Mouse (Mus musculus): ENCODE measurements at regions not wholly inside any gene's neighbourhood (a gene's known extent, or its start where the extent isn't known, plus 50 kb on each side); places are given as distances from the start of the nearest gene placed in this dataset.

- DNase-seq (ENCODE audit: low read depth), result peak; percentile 4
- TF ChIP-seq POLR2A (IDR thresholded peaks at IDR 0.05; ENCODE audit: borderline replicate concordance, extremely low read depth, insufficient read depth, insufficient read length, poor library complexity, severe bottlenecking), result no peak
- TF ChIP-seq CTCF (IDR thresholded peaks at IDR 0.05; ENCODE audit: borderline replicate concordance, extremely low read depth, insufficient read depth, insufficient read length), result no peak
Measured at GRCm38 (mm10) chr13:90425379-90425778, 336.0 kb upstream of the Xrcc4 start.

DNA sequence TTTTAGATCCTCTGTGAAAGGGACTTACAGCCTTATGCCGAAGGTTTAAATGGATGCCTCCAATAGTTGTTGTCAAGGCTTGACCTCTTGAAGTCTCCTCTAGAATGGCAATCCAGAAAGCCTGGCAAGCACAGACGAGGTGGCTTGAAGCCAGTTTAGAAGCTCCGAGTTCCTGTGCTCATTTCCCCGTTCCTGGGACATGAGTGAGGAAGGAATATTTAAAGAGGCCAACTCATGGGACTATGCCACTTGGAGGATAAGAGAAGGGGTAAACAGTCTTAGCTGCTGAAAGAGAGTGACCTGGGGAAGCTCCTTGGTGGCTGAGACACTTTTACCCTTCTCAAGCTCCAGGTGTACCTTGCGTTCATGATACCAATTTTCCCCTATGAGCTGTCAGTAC lies 335.1 kb upstream of the Xrcc4 start:
- DNase-seq (ENCODE audit: low read depth), result no peak
- no peak for TF ChIP-seq POLR2A (IDR thresholded peaks at IDR 0.05; ENCODE audit: borderline replicate concordance, extremely low read depth, insufficient read depth, insufficient read length, poor library complexity, severe bottlenecking)
- TF ChIP-seq CTCF (IDR thresholded peaks at IDR 0.05; ENCODE audit: borderline replicate concordance, extremely low read depth, insufficient read depth, insufficient read length), result no peak

GRCm38 (mm10) chr13:90420966-90421365 lies 331.6 kb upstream of the Xrcc4 start:
- peak; percentile 35 for DNase-seq (ENCODE audit: low read depth)
- TF ChIP-seq POLR2A (IDR thresholded peaks at IDR 0.05; ENCODE audit: borderline replicate concordance, extremely low read depth, insufficient read depth, insufficient read length, poor library complexity, severe bottlenecking), result no peak
- TF ChIP-seq CTCF (IDR thresholded peaks at IDR 0.05; ENCODE audit: borderline replicate concordance, extremely low read depth, insufficient read depth, insufficient read length), result no peak

- TF ChIP-seq POLR2A (IDR thresholded peaks at IDR 0.05; ENCODE audit: borderline replicate concordance, extremely low read depth, insufficient read depth, insufficient read length, poor library complexity, severe bottlenecking) (no peak), CTCF (IDR thresholded peaks at IDR 0.05; ENCODE audit: borderline replicate concordance, extremely low read depth, insufficient read depth, insufficient read length) (no peak)
- no peak for DNase-seq (ENCODE audit: low read depth)
Measured at GRCm38 (mm10) chr13:90404392-90404791, 315.0 kb upstream of the Xrcc4 start.

DNA sequence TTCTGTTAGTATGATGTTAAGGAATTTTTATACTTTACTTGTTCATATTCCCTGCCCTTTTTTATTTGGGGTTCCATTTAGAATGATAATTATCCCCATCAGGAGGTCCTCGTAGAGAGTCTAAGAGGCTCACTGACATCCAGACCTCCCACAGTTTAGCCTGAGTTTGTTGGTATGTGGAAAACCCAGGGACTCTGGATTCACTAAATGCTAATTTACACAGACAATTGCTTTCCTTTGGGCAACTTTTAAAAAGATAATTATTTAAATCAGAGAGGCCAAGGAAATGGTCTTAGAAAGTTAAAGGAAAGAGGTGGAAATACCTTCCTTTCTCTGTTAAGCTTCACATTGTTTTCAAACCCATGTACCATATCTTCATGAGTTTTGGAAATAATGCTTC lies 312.7 kb upstream of the Xrcc4 start:
- DNase-seq (ENCODE audit: low read depth), result no peak
- TF ChIP-seq POLR2A (IDR thresholded peaks at IDR 0.05; ENCODE audit: borderline replicate concordance, extremely low read depth, insufficient read depth, insufficient read length, poor library complexity, severe bottlenecking), result no peak
- no peak for TF ChIP-seq CTCF (IDR thresholded peaks at IDR 0.05; ENCODE audit: borderline replicate concordance, extremely low read depth, insufficient read depth, insufficient read length)

- TF ChIP-seq CTCF (IDR thresholded peaks at IDR 0.05; ENCODE audit: borderline replicate concordance, extremely low read depth, insufficient read depth, insufficient read length), result no peak
- TF ChIP-seq POLR2A (IDR thresholded peaks at IDR 0.05; ENCODE audit: borderline replicate concordance, extremely low read depth, insufficient read depth, insufficient read length, poor library complexity, severe bottlenecking), result no peak
- no peak for DNase-seq (ENCODE audit: low read depth)
Measured at GRCm38 (mm10) chr13:90401496-90401895, 312.1 kb upstream of the Xrcc4 start.

DNA sequence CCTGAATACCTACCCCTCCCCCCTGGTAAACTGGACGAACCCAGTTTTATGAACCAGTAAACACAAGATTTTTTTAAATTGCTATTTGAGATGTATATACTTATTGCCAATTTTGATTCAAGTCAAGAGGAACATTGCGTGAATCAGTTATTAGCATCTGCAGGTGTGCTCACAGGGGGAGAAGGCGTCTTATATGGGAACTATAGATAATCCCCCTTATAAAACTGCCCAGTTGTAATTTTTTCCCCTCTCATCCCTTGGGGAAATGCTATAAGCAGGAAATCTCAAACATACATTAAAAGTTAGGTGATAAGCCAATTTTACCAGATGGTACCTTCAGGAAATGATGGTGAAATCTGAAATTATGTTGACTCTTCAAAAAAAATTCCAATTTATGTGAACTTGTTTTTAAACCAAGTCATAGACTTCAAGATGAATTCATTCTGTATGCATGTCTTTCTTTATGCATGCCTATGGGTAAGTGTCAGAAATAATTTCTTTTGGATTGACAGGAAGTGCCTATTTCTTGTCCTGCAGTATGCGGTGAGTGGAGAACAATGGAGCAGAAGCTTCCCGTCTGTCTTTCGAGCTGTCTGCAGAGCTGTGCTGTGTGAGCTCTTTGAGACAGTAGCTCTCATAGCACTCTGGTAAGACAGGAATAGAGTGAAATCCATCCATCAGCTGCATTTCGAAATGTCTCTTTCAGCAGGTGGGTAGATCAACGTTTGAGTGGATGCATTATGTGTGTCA lies 306.0 kb upstream of the Xrcc4 start:
- TF ChIP-seq CTCF (IDR thresholded peaks at IDR 0.05; ENCODE audit: borderline replicate concordance, extremely low read depth, insufficient read depth, insufficient read length), result no peak
- TF ChIP-seq POLR2A (IDR thresholded peaks at IDR 0.05; ENCODE audit: borderline replicate concordance, extremely low read depth, insufficient read depth, insufficient read length, poor library complexity, severe bottlenecking), result no peak
- peak; percentile 58 for DNase-seq (ENCODE audit: low read depth)

- peak; percentile 82 for DNase-seq (ENCODE audit: low read depth)
Measured at GRCm38 (mm10) chr13:90394815-90395241, 305.4 kb upstream of the Xrcc4 start.

GRCm38 (mm10) chr13:90392415-90392814 lies 303.0 kb upstream of the Xrcc4 start:
- TF ChIP-seq CTCF (IDR thresholded peaks at IDR 0.05; ENCODE audit: borderline replicate concordance, extremely low read depth, insufficient read depth, insufficient read length), result no peak
- TF ChIP-seq POLR2A (IDR thresholded peaks at IDR 0.05; ENCODE audit: borderline replicate concordance, extremely low read depth, insufficient read depth, insufficient read length, poor library complexity, severe bottlenecking), result no peak
- no peak for DNase-seq (ENCODE audit: low read depth)

More at GRCm38 (mm10) chr13:90394815-90395241, 305.4 kb upstream of the Xrcc4 start:
- TF ChIP-seq POLR2A (IDR thresholded peaks at IDR 0.05; ENCODE audit: borderline replicate concordance, extremely low read depth, insufficient read depth, insufficient read length, poor library complexity, severe bottlenecking), result no peak
- no peak for TF ChIP-seq CTCF (IDR thresholded peaks at IDR 0.05; ENCODE audit: borderline replicate concordance, extremely low read depth, insufficient read depth, insufficient read length)

- no peak for TF ChIP-seq POLR2A (IDR thresholded peaks at IDR 0.05; ENCODE audit: borderline replicate concordance, extremely low read depth, insufficient read depth, insufficient read length, poor library complexity, severe bottlenecking)
- no peak for TF ChIP-seq CTCF (IDR thresholded peaks at IDR 0.05; ENCODE audit: borderline replicate concordance, extremely low read depth, insufficient read depth, insufficient read length)
- no peak for DNase-seq (ENCODE audit: low read depth)
Measured at GRCm38 (mm10) chr13:90376619-90377018, 287.2 kb upstream of the Xrcc4 start.

GRCm38 (mm10) chr13:90376207-90376606 lies 286.8 kb upstream of the Xrcc4 start:
- peak; percentile 44 for DNase-seq (ENCODE audit: low read depth)
- TF ChIP-seq CTCF (IDR thresholded peaks at IDR 0.05; ENCODE audit: borderline replicate concordance, extremely low read depth, insufficient read depth, insufficient read length) (no peak), POLR2A (IDR thresholded peaks at IDR 0.05; ENCODE audit: borderline replicate concordance, extremely low read depth, insufficient read depth, insufficient read length, poor library complexity, severe bottlenecking) (no peak)

Data from brain, embryonic 14.5 days (tissue).